Mouse (Mus musculus) neural tube, embryonic 12.5 days (tissue): Measurements from ENCODE around the gene Tpm3. TPM values are rescaled to one million over a fixed set of nuclear protein-coding genes. Genes with fewer than 3 reads are reported as not detected.
"Not testable (repeated sequence)": the region's sequence is repeated elsewhere in the genome, so short reads cannot be mapped to it uniquely, and the experiment has no call there.

Experiments
- ATAC-seq: fragments of 200-750 bp; cut with Nextera tagmentation; 2 replicates; pipeline ENCODE4 v1.8.0; 2017; ENCODE audit warnings: low read depth, mild to moderate bottlenecking, moderate TSS enrichment, moderate library complexity; ENCODE audit not compliant: low FRiP score
- H3K27ac ChIP-seq: fragments of 300-500 bp; sonication (generic); 2 replicates; pipeline ENCODE4 v1.5.1; 2016
- H3K27me3 ChIP-seq: fragments of 300-500 bp; sonication (generic); replicated peaks from 2 replicates; pipeline ENCODE4 v1.6.1; 2016; ENCODE audit warnings: mild to moderate bottlenecking
- H3K36me3 ChIP-seq: fragments of 300-500 bp; sonication (generic); 2 replicates; pipeline ENCODE4 v1.6.1; 2016; ENCODE audit warnings: mild to moderate bottlenecking
- H3K4me1 ChIP-seq: fragments of 300-500 bp; sonication (generic); 2 replicates; pipeline ENCODE4 v1.6.1; 2016
- H3K4me2 ChIP-seq: fragments of 300-500 bp; sonication (generic); replicated peaks from 2 replicates; pipeline ENCODE4 v1.6.1; 2016; ENCODE audit warnings: mild to moderate bottlenecking
- H3K4me3 ChIP-seq: fragments of 300-500 bp; sonication (generic); 2 replicates; pipeline ENCODE4 v1.5.1; 2016
- H3K9ac ChIP-seq: fragments of 300-500 bp; sonication (generic); 2 replicates; pipeline ENCODE4 v1.6.1; 2016; ENCODE audit warnings: mild to moderate bottlenecking
- H3K9me3 ChIP-seq: fragments of 300-500 bp; sonication (generic); 2 replicates; pipeline ENCODE4 v1.6.1; 2016; ENCODE audit warnings: mild to moderate bottlenecking
- WGBS: fragments of 180-500 bp; shearing (Covaris S2); methylation state at CpG from one replicate; pipeline ENCODE4 v1.1.7; 2016; 5-methylcytosine and 5-hydroxymethylcytosine counted together
- polyA plus RNA-seq: library from polyadenylated mRNA; unstranded; fragments of >200 nt; fragmentation: Nextera tagmentation; extraction: Ambion mirVana; gene quantifications from 2 replicates; pipeline ENCODE4 v1.2.1, GENCODE M21; 2016

The Tpm3 gene
- polyA plus RNA-seq, 1 experiment from 2014 or later = 470 TPM

DNA sequence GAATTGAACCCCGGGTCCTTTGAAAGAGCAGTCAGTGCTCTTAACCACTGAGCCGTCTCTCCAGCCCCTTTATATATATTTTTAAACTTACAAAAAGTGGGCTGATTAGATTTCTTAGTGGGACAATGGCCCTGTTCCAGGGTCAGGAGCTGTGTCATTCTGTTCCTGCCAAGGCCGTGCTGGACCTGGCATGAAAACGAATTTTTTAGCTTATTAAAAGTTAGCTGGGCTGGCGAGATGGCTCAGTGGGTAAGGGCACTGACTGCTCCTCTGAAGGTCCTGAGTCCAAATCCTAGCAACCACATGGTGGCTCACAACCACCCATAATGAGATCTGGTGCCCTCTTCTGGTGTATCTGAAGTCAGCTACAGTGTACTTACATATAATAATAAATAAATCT lies 49.6 kb downstream of the Tpm3 start:
- WGBS = 81% methylated on average over 5 of the region's 5 CpGs

DNA sequence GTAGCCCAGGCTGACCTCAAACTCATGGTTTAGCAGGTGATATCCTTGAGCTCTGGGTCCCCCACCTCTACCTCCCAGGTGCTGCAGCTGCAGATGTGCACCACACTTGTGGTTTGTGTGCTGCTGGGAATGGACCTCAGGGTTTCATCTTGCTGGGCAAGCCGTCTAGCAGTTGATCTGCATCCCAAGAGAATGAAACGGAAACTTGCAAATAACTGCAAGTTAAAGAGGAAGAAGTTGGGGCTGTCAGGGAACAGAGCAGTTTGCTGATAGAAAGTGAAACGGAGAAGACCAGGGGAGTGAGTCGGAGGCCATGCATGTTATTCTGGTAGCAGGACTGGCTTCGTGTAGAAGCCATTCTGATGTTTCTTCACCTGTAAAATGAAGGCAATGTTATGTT lies 53.3 kb downstream of the Tpm3 start:
- 88% methylated on average over 5 of the region's 5 CpGs for WGBS
- Histone ChIP-seq H3K27ac (no peak overlapping the region), H3K4me3 (no peak overlapping the region), H3K4me2 (no peak overlapping the region), H3K4me1 (no peaks in the 10 kb centered on the region), H3K9ac (no peak overlapping the region), H3K27me3 (no peaks in the 10 kb centered on the region), H3K9me3 (no peaks in the 10 kb centered on the region), H3K36me3 (no peaks in the 10 kb centered on the region)
- ATAC-seq = no peak

More for the DNA sequence above, 49.6 kb downstream of the Tpm3 start:
- not testable (repeated sequence) for H3K4me2 ChIP-seq, H3K4me3 ChIP-seq, H3K36me3 ChIP-seq, ATAC-seq, H3K27me3 ChIP-seq, H3K9me3 ChIP-seq, H3K4me1 ChIP-seq, H3K27ac ChIP-seq, H3K9ac ChIP-seq

DNA sequence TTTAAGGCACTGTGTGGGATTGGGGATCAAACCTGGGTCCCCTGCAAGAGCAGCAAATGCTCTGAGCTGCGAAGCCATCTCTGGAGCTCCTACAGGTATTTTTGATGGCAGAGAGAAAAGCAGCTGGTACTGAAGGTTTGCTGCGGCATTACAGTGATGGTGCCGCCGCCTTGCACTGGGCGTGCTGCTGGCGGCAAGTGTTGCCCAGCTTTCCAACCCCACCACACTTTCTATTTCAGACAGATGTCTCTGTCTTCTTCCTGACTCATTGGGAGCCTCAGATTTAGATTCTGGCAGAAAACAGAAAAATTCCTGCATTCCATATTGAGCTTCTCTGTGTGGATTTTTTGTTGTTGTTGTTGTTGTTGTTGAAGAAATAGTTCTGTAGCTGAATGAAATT lies 55.4 kb downstream of the Tpm3 start:
- ATAC-seq = no peak
- WGBS = 94% methylated on average over 6 of the region's 6 CpGs

DNA sequence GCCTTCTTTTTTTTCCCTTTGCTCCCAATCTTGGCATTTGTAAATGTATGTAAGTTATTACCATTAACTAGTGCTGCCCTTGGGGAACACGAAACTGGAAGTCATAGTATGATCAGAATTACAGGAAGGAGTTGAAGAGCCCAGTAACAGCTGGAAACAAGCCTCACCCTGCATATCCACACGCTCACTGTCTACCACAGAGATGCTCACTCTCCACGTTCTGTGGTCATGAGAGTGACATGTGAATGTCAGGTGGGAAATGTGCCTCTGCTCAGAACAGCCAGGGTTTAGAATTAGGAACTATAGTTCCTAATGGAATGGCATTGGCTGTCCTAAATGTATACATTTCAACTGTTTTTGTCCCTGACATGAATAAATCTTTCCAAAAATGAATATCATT lies 60.3 kb downstream of the Tpm3 start:
- no peak overlapping the region for H3K4me2 ChIP-seq
- H3K9me3 ChIP-seq = no peaks in the 10 kb centered on the region
- WGBS = 84% methylated on average over 3 of the region's 3 CpGs
- H3K4me1 ChIP-seq = no peaks in the 10 kb centered on the region
- H3K27me3 ChIP-seq = no peaks in the 10 kb centered on the region
- no peak overlapping the region for H3K9ac ChIP-seq
- H3K36me3 ChIP-seq = no peaks in the 10 kb centered on the region
- H3K27ac ChIP-seq = no peak overlapping the region
- no peak for ATAC-seq
- no peak overlapping the region for H3K4me3 ChIP-seq

More for the DNA sequence above, 55.4 kb downstream of the Tpm3 start:
- no peaks in the 10 kb centered on the region for H3K27me3 ChIP-seq
- no peak overlapping the region for H3K4me3 ChIP-seq
- H3K27ac ChIP-seq = no peak overlapping the region
- H3K4me2 ChIP-seq = no peak overlapping the region
- no peaks in the 10 kb centered on the region for H3K9me3 ChIP-seq
- no peaks in the 10 kb centered on the region for H3K36me3 ChIP-seq
- no peak overlapping the region for H3K9ac ChIP-seq
- no peaks in the 10 kb centered on the region for H3K4me1 ChIP-seq

DNA sequence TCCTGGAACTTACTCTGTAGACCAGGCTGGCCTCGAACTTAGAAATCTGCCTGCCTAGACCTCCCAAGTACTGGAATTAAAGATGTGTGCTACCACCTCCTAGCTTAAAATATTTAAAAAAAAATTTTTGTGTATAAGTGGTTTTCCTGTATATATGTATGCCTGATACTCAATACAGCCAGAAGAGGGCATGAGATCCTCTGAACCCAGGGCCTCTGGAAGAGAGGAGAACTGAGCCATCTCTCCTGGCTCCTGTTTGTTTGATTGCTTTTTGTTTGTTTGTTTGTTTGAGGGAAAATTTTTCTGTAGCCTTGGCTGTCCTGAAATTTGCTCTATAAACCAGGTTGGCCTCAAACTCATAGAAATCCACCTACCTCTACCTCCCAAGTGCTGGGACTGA lies 60.9 kb downstream of the Tpm3 start:
- WGBS = 100% methylated on average over 1 of the region's 1 CpGs
- no peak overlapping the region for H3K27ac ChIP-seq

DNA sequence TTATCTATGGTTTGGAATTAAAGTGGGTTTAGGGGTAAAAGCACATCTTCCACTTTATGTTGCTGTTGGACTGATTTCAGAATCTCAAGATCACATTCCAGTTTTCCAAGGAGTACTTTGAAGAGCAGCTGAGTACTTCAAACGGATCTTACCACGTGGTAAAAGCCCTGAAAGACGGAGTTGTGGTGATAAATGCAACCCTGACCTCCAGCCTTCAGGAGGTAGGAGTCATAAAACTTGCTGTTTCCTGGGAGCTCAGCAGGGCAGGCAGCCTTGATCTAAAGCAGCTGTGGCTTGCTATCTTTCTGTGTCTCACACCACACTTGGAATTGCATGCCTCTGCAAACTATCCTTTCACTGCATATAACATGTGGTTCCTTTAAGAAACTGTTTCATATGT lies 62.0 kb downstream of the Tpm3 start:
- Histone ChIP-seq H3K4me1 (no peaks in the 10 kb centered on the region), H3K9ac (no peak overlapping the region), H3K4me3 (no peak overlapping the region), H3K36me3 (no peaks in the 10 kb centered on the region), H3K9me3 (no peaks in the 10 kb centered on the region), H3K4me2 (no peak overlapping the region), H3K27me3 (no peaks in the 10 kb centered on the region), H3K27ac (no peak overlapping the region)
- ATAC-seq = no peak
- WGBS = 31% methylated on average over 3 of the region's 3 CpGs

More for the DNA sequence above, 60.9 kb downstream of the Tpm3 start:
- Histone ChIP-seq H3K36me3 (no peaks in the 10 kb centered on the region), H3K9me3 (no peaks in the 10 kb centered on the region), H3K4me2 (no peak overlapping the region), H3K9ac (no peak overlapping the region), H3K27me3 (no peaks in the 10 kb centered on the region), H3K4me1 (no peaks in the 10 kb centered on the region), H3K4me3 (no peak overlapping the region)
- ATAC-seq = no peak

DNA sequence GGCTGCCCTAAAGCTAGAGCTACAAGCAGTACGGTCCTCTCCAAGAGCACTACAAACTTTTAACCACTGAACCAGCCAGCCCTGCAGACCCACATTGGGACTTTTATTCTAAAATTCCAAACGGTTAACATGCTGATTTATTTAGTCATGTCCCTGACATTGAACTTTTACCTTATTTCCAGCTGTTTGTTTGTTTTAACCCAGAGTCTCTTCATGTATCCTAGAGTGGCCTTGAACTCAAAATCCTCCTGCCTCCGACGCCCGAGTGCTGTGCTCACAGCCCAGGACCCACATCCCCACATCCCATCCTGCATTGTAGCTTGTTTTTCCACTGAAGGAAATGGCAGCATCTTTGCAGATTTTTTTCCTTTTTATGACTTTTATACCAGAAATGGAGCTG lies 62.5 kb downstream of the Tpm3 start:
- no peak overlapping the region for H3K9ac ChIP-seq
- H3K9me3 ChIP-seq = no peaks in the 10 kb centered on the region
- H3K4me2 ChIP-seq = no peak overlapping the region
- H3K27ac ChIP-seq = no peak overlapping the region
- H3K36me3 ChIP-seq = no peaks in the 10 kb centered on the region
- no peak overlapping the region for H3K4me3 ChIP-seq
- ATAC-seq = no peak
- H3K4me1 ChIP-seq = no peaks in the 10 kb centered on the region
- no peaks in the 10 kb centered on the region for H3K27me3 ChIP-seq
- 78% methylated on average over 5 of the region's 5 CpGs for WGBS

DNA sequence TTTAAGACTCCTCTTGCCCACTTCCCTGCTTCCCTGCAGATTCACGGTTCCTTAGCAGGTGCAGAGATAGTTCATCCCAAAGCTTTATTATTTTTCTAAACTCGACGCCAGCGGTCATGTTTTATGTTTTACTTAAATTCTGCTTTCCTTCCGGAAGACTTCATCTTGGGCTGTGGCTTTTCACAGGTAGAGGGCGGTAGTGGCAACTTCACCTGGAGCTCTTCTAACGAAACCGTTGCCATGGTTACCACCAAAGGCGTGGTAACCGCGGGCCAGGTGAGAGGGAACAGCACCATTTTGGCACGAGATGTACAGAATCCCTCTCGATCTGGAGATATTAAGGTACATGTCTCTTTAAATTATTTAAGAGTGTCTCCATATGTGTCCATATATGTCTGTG lies 64.2 kb downstream of the Tpm3 start:
- Histone ChIP-seq H3K36me3 (no peaks in the 10 kb centered on the region), H3K4me3 (no peak overlapping the region), H3K27me3 (no peaks in the 10 kb centered on the region), H3K9ac (no peak overlapping the region), H3K4me2 (no peak overlapping the region), H3K4me1 (no peaks in the 10 kb centered on the region), H3K27ac (no peak overlapping the region), H3K9me3 (no peaks in the 10 kb centered on the region)
- 41% methylated on average over 13 of the region's 13 CpGs for WGBS
- no peak for ATAC-seq

DNA sequence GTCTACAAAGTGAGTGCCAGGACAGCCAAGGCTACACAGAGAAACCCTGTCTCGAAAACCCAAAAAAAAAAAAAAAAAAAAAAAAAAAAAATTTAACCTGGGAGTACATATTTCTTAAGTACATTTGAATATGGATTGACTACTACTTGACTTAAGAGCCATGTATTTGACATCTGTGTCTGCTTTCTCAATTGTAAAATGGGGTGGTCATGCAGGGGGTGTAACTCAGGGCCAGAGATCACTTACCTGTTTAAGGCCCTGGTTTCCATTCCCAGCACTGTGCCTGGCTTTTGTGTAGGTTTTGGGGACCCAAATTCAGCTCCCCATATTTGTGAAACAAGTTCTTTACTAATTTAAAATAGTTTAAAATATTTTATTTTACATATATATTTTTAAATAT lies 65.2 kb downstream of the Tpm3 start:
- H3K27ac ChIP-seq = no peak overlapping the region
- H3K4me1 ChIP-seq = no peaks in the 10 kb centered on the region
- WGBS = 80% methylated on average over 1 of the region's 1 CpGs
- H3K4me3 ChIP-seq = no peak overlapping the region
- ATAC-seq = no peak
- no peak overlapping the region for H3K4me2 ChIP-seq
- H3K9ac ChIP-seq = no peak overlapping the region
- H3K27me3 ChIP-seq = no peaks in the 10 kb centered on the region
- H3K36me3 ChIP-seq = no peaks in the 10 kb centered on the region
- H3K9me3 ChIP-seq = no peaks in the 10 kb centered on the region

DNA sequence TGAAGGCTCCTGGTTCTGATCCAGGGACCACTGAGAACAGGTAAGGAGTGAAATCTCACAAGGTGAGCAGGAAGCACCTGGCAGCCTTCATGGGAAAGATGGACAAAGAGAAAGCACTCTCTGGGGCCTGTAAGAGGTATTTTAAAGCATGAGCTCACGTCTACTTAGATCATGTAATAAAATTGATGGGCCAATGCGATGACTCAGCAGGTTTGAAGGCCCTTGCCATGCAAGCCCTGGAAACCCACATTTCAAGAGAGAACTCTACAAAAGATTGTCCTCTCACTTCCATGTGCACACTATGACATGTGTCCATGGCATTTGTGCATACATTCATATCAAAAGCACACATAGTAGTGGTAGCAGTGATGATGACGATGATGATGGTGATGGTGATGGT lies 67.5 kb downstream of the Tpm3 start:
- Histone ChIP-seq H3K9ac (no peak overlapping the region), H3K27me3 (no peaks in the 10 kb centered on the region), H3K36me3 (no peaks in the 10 kb centered on the region), H3K4me2 (no peak overlapping the region), H3K4me1 (no peaks in the 10 kb centered on the region), H3K27ac (no peak overlapping the region), H3K4me3 (no peak overlapping the region), H3K9me3 (no peaks in the 10 kb centered on the region)
- WGBS = 89% methylated on average over 3 of the region's 3 CpGs
- no peak for ATAC-seq

DNA sequence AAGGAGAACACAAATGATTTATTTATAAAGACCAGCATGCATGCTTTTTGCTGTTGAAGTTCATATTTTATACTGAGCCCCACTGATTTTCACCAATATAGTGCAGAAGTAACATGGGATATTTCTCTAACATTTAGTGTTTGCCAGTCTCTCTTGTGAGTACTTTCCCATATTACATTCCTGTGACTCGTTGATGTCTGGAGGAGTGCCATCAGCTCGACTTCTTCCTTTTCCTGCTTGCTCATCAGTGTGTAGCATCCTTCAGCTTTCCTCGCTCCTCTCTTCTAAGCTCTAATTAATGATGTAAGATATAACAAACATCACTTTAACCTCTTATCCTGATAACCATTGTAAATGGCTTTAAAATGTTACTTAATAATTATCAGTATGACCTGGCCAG lies 73.0 kb downstream of the Tpm3 start:
- Histone ChIP-seq H3K9ac (no peak overlapping the region), H3K27me3 (no peaks in the 10 kb centered on the region), H3K4me1 (0 out of 2 replicates have a peak, but pooled peaks cover 6% of the 10 kb centered on the region), H3K9me3 (no peaks in the 10 kb centered on the region), H3K4me3 (no peak overlapping the region), H3K36me3 (no peaks in the 10 kb centered on the region), H3K4me2 (no peak overlapping the region), H3K27ac (no peak overlapping the region)
- no peak for ATAC-seq
- 89% methylated on average over 3 of the region's 3 CpGs for WGBS

DNA sequence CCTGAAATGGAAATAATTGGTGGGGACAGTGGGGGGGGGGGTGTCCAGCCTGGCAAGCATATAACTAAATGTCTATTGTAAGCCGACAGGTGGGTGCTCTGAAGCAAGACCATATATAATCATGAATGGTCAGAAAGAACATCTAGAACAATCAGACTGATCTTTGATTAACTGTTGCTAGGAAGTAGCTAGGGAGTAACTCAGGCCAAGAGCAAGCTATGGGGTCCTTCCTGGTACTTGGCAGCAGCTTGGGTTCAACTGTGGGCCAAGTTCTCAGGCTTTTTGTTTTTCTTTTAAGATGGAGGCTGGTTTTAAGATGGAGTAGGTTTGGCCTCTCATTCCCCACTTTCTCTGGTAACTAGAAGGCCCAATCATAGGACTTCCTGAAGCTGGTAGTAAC lies 74.2 kb downstream of the Tpm3 start:
- ATAC-seq = no peak
- Histone ChIP-seq H3K4me2 (no peak overlapping the region), H3K4me1 (0 out of 2 replicates have a peak, but pooled peaks cover 6% of the 10 kb centered on the region), H3K9ac (no peak overlapping the region), H3K27ac (no peak overlapping the region), H3K36me3 (no peaks in the 10 kb centered on the region), H3K9me3 (no peaks in the 10 kb centered on the region), H3K27me3 (no peaks in the 10 kb centered on the region), H3K4me3 (no peak overlapping the region)
- WGBS = 56% methylated on average over 1 of the region's 1 CpGs
